Mouse (Mus musculus) frontal cortex, adult 2 months (tissue): ENCODE data around the gene Gpr155. TPM values are rescaled to one million over a fixed set of nuclear protein-coding genes. Genes with fewer than 3 reads are reported as not detected.
A peak's percentile ranks its signal among the peaks of the same experiment; 100 is the strongest.

ENCODE experiments used
- DNase-seq, 2 experiments: peaks; one replicate each; pipeline ENCODE4 v3.0.0; 2022; ENCODE audit warnings: low spot score in 1 of 2; ENCODE audit errors: extremely low spot score in 1 of 2
- polyA plus RNA-seq: library from polyadenylated mRNA; depleted of rRNA; stranded (reverse); fragments of >200 nt; gene quantifications from 2 replicates; pipeline ENCODE4 v1.2.3, GENCODE M21; 2012; rRNA removed

The Gpr155 gene
- 20.9 and 25.1 TPM in 2 replicates for polyA plus RNA-seq

DNA sequence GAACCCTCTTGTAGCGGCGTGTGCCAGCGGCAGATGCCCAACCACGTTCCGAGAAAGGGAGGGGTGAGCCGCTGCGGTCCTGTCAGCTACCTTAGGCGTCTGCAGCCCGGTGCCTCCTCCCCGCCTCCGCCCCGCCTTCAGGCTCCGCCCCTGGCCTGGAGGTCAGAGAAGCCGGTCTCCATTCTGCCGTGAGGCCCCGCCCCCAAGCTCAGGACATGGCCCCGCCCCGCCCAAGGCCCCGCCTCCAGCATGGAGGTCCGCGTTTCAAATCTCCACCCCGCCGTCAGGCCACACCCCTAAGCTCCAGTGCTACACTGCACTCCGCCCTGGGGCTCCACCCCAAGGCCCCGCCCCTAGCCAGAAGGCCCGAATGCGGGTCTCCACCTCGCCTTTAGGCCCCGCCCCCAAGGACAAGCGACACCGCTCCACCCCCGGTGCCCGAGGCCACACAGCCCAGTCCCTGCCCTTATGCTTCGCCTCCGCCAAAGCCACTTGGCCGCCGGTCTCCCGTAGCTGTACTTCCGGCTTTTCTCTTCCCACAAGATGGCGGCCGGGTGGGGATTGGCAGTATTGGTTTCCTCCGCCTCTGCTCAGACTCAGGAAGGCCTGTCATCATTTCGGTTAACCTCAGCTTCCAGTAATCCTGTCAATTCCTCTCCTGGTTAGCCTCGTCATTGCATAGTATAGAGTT, at the start of gene Gpr155:
Gene Gpr155 (minus strand): TSS at position 217 of the 691 bp plus-strand sequence.
- DNase-seq, result peak; percentile 98 to 99

DNA sequence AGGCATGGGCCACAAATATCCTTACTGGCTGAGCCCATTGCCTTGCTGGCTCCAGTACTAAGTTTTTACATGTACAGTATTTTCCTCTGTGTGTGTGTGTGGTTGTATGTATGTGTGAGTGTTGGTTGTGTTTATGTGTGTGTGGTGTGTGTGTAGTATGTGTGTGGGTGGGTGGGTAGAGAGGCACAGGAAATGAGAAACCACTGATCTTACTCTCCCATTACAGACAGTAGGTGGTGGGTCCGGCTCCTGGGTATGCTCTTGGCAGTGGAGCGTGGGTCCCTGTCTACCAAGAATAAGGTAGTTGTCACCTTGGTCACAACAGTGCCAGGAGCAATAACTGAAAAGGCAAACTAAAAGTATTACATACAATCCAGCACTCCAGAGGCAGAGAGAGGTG, 49.5 kb upstream of the Gpr155 start:
- no peak for DNase-seq

DNA sequence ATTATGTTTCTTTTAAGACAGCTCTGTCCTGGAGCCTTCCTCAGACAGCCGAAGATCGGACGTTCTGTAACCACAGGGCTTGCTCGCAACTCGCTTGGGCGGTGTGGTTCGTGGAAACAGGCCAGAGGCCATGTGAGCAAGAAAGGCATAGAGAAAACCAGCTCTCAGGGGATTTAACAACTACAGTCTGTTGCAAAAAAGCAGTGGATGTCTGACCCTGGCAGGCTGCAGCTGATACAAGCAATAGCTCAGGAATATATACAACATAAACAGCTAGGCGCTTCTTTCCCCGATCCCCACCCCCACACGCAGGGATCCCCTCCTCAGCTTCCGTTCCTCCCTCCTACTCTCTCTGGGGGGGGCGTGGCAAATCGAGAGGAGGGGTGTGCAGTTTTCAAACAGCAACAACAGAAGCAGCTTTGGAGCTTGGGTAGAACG, 45.6 kb upstream of the Gpr155 start:
- no peak for DNase-seq

DNA sequence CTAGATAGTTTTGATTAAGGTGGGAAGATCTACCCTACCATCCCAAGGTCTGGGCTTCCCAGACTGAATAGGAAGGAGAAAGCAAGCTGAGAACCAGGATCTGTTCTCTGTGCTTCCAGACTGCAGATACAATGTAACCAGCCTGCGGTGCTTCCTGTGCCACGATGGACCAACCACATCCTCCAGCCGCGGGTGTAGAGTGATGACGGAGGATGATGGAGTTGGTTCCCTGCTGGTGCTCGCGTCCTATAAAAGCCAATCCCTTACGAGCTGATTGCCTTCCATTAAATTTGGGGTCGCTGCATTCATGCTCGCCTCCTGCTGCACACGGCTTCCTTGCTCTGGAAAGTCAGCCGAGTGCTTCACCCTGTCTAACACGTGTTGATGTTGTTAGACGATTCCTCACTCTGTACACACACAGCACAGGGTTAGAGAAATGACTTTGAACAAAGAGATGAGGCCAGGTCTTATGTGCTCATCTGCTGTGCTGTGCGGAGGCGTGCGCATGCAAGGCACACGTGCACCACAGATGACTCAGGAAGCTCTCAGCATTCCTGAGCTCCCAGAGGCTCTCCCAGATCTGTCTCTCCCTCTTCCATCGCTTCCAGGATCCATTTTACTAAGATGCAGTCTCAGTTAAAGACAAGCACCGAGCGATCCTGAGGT, 42.6 kb upstream of the Gpr155 start:
- DNase-seq, result peak; percentile 39 to 65

DNA sequence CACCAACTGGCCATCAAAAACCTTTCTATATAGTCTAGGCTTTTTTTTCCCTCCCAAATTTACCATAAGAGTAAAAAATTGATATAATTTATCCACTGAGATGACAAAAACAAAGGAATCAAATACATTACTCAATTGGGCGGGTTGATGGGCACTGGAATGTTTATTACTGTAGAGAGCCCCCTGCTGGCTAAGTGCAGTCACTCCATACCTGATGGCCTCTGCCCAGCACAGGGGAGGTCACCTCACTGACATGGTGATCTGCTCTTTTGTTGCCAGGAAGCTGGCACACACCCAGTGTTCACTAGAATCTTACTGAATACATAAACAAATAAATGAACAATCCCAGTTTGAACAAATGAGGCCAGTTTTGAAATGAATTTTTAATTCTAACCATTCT, 40.9 kb upstream of the Gpr155 start:
- DNase-seq, result no peak

DNA sequence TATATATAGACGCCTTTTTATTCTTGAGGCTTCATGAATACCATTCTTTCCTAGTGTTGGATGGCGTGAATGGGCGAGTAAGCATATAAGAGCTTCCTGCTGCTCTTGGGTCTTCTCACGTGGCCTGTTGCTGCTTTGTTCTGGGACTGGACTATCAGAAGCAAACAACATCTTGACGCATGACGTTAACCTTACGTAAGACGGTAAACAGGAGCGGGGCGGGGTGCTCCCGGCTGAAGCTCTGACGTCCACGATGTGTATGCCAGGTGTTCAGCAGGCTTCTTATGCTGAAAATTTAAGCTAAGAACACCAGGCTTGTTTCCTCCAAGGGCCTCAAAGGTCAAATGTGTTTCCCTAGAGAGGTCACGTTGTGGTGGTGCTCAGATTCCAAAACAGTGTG, 39.5 kb upstream of the Gpr155 start:
- no peak for DNase-seq

DNA sequence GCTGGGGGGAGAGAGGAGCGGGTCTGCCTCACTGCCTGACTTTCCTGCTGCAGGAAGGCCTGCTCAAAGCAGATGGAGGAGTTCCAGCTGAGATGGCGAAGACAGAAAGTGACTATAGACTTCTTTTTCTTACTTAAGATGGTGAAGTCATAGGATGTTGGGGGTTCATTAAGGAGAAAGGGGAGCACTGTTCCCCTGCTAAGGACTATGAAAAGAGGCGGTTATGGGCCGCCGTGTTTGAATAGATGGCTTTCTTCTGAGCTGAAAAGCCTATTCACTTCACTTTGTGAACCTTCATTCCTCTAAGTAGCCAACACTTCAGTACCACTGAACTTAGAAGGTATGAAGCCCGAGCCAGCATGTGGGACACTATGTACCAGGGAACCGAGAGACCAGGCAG, 33.4 kb upstream of the Gpr155 start:
- no peak for DNase-seq

DNA sequence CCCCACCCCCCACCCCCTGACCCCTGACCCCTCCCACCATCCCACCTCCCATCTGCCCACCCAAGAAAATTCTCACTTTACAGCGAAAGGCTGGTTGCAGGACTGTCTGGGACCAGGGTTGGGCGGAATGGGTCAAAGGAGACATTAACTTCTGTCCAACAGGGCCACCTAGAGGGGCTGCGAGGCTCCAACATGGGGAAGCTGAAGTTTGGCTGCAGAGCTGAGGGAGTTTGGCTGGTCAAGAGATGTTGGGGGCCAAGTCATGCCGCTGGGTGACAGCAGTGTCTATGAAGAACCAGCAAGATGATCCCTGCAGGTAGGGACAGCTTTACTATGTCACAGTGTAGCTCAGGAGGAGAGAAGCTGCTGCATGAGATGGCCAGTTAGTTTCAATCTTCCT, 32.9 kb upstream of the Gpr155 start:
- no peak for DNase-seq

DNA sequence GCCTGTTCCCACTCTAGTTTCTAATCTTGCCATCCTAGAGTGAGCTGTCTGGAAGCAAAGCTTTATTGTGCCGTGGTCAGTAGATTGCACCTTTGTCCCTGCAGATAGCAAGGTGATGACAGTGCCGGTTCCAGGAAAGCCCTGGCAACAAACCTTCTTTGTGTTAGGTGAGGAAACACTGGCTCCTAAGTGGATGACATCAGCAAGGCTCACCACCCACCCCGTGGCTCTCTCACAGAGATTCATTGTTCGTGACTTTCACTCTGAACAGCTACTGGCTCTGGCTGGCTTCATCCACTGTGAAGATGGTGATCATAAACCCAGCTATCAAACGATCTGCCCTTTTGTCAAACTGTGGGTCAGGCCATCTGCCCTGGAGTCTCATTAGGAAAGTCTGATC, 29.5 kb upstream of the Gpr155 start:
- DNase-seq, result no peak

DNA sequence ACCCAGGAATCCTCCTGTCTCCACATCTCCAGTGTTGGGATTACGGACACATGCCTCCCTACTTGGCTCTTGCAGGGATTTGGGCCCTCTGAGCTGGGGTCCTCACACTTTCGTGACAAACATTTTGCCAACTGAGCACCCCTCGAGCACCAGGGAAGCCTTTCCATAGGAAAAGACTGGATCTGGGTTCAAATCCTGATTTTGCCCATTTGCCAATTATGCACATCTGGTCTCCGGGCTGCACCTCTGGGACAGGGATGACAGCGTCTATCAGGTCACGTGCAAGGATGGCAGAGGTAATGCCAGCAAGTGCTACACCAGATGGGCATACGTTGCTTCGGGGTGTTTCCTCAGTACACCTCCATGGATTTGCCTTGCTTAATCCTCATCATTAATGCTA, 23.7 kb upstream of the Gpr155 start:
- DNase-seq, result no peak

DNA sequence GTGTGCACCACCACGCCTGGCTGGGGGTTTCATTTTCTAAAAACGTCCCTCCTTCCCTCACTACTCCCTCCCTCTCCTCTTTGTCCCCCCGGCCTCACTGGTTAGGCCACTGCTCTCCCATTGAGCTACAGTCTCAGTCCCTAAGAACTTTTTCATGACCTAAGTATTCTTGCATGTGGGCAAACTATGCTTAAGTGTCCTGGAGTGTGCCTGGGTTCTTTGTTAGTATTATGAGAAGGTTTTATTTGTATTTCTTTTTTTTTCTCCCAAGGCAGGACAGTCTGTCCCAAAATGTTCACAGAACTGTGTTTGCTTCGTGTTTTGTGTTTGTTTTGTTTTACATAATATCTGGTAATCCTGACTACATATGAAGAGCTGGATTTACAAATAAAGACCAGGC, 21.3 kb upstream of the Gpr155 start:
- DNase-seq, result no peak

DNA sequence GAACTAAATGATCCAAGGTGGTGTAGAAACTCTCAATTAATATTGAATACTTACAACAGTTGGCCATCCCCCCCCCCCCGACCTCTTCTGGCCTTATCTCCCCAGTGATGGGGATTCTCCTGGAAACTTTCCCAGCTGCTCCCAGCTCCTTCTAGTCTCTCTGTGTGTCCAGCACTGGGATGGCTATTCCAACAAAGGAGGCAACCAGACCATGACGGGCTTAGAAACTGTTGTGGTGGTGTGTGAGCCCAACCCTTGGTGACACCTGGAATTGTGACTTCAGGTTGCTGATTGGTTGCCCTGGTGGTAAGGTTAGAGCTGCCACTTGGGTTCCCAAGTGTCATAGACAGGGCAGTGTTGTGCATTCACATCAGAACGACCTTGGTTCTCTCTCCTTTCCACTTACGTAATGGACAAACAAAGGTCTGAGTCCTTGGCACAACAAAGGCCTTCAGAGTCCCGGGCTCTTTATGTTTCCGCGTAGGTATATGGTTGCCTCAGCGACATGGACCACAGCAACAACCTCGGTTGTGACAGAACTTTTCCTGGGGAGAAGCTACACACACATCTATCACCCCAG, 20.1 kb upstream of the Gpr155 start:
- DNase-seq, result no peak

DNA sequence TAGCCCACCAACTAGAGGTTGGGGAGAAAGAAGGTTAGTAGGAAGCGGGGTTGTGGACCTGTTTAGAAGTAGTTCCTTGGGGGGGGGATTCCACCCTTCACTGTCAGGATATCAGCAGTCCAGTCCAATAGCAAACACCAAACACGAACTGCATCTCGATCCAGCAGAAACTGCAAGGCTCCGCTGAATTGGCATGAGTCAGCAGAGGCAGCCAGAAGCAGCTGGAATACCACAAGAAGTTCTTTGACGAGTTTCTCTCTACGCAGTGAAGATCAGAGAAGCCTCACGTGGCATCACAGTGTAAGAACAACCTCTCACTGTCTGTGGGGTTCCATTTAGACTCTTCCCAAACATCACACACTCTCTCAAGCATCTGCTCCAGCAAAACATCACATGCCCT, 18.6 kb upstream of the Gpr155 start:
- DNase-seq, result no peak

DNA sequence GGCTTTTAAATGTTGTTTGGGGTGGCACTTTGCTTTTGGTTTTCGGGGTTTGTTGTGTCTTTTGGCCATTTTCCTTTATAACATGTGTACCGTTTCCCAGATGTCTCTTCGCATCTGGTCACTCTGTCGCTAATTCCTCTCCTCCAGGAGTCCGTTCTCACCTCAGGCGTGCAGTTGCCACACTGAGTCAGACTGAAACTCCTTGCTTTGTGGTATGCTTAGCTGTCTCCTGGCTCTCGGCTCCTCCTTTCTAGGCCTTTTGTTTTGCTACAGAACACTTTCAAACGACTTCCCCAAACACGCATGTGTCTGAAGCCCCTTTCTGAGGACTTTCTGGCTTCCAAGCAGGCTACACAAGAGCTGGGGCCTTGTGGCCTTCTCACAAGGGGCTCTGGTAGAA, 18.1 kb upstream of the Gpr155 start:
- DNase-seq, result no peak

DNA sequence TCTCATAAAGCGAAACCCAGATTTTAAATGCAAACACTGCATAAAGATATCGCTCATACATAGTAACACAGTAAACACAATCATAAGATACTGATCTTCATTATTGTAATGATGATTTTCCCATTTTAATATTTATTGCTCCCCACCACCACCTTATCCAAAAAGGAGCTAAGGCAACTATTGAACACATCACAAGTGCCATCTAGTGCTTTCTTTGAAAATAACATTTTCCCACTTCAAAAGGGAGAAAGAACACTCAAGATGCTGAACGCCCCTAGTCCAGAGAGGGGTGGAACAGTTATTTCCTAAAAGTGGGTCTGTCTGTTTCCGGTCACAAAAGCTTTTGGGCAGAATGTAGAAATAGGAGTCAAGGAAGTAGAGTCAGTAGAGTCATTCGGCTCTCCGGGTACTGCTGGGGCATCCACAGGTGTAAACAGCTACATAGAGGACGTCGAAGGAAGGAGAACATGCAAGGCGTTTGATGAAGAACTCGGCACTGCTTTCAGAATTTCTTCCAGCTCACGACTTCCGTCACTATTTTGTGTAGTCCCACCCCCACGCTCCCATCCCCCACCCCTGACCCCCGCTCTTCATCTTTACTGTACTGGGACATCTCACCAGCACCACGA, 17.1 kb upstream of the Gpr155 start:
- peak in 1 of 2 experiments; percentile 37 for DNase-seq

DNA sequence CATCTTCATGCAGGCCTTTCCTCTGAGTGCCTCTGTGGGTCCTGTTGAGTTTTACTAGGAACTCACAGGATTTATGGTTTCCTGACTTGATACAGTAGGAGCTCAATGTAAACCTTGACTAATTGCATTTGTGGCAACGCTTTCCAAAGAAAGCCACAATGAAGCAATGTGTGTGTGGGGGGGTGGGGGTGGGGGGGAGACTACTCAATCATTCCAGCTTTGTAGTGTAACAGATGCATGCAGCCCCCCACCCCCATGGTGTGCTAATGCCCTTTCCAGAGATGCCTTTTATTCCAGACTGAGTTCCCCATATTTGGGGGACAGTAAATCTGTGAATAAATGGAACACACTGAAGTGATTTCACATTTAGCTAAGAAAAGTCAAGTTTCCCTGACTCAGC, 15.3 kb upstream of the Gpr155 start:
- no peak for DNase-seq

DNA sequence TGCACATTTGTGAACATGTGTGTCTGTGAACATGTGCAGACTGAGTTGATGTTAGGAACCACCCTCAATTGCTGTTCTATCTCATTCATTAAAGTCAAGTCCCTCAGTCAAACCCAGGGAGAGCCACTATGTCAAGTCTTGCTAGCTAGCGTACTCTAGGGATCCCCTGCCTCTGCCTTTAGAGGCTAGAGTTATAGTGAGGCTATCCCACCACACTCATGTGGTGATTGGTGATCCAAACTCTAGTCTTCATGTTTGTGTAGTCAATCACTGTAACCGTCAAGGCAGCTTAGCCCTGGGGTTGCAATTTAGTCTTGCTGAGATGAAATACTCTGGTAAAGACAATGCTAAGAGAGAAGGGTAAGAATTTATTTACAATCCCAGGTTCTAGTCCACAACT, 11.1 kb upstream of the Gpr155 start:
- DNase-seq, result no peak

DNA sequence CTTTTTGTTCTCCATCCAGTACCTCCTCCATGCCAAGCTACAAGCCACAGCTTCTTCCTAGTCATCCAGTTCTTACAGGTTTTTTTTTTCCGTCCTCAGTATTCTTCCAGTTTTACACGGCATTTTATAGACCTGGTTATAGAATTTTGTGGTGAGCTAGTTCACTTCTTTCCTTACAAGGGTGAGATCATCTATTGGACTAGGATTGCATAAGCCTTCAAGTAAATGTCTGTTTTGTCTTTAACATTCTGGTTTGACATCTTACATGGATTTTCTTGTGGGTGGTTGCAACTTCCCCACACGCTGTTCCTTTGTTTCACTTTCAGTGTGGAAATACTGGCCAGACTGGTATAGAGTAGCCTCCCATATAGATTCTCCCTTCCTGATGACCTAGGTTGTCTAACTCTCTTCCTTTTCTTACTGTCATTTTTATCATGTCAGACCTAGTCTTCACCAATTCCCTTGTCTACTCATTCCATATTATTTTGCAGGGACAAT, 10.5 kb upstream of the Gpr155 start:
- no peak for DNase-seq

DNA sequence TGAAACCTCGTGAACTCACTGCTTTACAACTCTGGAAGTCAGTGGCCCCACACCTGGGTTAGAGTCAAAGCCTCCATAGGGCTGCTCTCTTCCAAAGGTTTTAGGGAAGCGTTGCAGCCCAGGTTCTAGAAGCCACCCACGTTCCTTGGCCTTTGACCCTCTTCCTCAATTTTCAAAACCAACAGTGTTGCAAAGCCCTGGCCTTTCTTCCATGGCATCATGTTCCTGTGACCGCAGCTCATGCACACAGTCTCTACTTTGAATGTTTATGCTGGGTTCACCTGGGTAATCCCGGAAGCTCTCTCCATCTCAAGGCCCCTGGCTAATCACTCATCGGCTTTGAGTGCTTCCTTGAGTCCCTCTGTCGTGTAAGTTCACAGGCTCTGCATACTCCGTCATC, 9.1 kb upstream of the Gpr155 start:
- DNase-seq, result no peak

DNA sequence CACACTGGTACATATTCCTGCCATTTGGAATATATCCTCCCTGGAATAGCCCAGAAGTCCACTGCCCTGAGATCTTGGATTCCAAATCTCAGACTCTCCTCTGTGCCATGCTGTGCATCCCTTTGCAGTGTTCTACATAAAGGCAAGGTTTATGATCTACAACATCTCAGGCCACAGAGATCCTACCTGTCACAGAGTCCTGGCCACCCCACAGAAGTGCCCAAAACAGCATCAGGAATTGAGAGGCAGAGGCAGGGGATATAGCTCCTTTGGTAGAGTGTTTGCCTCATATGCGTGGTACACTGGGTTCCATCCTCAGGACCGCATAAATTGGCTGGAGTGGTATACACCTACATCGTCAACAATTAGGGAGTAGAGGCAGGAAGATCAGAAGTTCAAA, 8.1 kb upstream of the Gpr155 start:
- DNase-seq, result no peak

DNA sequence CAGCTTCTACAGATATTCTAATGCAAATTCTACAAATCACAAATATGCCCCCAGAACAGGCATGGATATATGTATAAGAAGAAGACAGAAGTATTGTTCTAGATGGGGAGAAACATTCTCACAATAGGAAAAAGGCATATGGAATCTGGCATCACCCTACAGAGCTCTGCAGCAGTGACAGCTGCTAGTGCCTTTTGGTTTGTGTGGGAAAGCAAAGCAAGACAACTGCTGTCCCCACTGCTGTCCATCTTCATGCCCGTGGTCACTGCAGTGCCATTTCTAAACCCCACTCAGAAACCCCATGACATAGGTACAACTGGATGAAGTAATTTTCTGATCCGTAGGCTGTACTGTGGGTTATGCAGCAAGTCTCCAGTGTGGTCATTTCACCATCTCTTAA, 6.4 kb upstream of the Gpr155 start:
- DNase-seq, result no peak
